Mouse (Mus musculus) liver (tissue): ENCODE data around the gene Dmkn.

Experiments
- DNase-seq: peaks from one replicate; pipeline ENCODE4 v3.0.0-alpha.2; 2020; ENCODE audit warnings: mixed read lengths

Gene Dmkn

DNA sequence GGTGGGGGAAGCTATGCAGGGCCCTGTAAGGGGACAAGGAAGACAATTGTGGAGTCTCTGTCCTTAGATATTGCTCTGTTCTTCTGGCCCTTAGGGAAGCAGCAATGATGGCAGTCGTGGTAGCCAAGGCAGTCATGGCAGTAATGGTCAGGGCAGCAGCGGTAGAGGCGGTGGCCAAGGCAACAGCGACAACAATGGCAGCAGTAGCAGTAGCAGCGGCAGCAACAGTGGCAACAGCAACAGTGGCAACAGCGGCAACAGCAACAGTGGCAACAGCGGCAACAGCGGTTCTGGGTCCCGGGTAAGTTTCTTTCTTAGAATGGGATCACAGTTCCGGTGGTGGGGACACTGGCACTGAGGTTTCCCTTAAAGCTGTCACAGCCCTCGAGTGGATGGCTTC is 1.6 kb downstream of the Dmkn start:
- DNase-seq: no peak

DNA sequence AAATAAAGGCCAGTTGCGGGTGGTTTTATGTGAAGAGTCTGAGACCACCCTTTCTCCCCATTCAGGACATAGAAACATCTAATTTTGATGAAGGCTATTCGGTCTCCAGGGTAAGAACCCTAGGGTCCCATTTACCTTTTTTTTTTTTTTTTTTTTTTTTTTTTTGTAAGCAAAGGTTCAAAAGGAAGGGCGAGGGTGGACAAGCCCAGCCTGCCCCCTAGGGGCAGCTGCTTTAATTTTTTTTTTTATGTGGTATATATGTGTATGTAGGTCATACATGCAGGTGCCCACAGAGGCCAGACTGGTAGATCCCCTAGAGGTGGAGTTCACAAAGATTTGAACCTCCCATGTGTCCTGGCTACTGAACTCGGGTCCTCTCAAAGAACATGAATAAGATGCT is 2.9 kb downstream of the Dmkn start:
- no peak for DNase-seq

DNA sequence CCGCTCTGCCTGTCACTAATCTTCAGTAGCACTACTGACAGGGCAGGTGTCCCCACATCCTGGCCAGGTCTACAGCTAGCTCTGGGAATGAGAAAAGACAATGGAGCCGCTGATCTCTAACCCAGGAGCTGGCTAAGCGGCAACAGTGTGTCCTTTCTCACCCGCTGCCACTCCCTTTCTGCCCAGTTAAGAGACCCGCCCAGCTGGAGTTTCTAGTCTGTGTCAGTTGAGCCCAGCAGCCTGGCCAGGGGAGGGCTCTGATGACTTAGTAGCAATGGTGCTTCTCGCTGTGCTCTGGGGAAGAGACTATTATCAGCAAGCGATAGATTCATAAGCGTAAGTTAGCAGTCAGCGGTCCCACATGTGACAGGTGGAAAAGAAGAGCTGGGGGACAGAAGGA is 5.7 kb downstream of the Dmkn start:
- DNase-seq: no peak

DNA sequence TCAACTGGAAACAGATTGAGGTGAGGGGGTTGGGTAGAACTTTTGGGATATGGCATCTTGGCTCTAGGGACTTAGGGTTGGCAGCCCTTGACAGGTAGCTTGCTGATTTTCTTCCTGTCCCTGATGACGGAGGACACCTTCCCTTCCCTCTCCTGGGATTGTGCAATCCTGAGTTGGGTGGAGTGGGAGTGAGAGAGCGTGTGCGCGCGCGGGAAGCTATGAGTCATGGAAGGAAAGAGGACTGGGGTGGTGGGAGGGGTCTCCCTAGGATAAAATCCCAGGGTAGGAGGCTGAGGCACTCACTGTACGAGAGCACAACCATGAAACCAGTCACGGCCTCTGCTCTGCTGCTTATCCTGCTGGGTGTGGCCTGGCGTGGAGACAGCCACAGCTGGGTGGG is 12.5 kb downstream of the Dmkn start:
- DNase-seq: no peak

DNA sequence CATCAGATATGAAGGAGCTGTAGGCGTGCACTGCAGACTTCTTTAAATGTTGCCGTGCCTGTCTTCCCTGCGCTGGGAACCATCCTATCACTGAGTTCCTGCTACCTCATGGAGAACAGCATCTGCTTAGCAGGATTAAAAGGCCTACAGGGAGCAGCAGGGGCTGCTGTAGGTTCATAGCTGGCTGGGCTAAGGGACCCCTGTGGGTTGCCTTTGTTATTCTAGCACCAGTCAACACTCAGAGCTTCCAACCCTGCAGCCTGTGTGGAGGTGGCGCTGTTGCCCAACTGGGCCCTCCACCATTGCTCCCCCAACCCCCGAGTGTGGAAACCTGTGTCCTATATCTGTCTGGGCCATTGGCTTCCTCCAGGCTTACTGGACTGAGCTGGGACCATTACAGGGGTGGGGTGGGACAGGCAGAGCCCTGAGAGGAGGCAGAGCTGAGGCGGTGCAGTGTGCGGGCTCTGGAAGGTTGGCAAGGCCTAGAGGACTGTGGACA is 13.6 kb downstream of the Dmkn start:
- no peak for DNase-seq

DNA sequence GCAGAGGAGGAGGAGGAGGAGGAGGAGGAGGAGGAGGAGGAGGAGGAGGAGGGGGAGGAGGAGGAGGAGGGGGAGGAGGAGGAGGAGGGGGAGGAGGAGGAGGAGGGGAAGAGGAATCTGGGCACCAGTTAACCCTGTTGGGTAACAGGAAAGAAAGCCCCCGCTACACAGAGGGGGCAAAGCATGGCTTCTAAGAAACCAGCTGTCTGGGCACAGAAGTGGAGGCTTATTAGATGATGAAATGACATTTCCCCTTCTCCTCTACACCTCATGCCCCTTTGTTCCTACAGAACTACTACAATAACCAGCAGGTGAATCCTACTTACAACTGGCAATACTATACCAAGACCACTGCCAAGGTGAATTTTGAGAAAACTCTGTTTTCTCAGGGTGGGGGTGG is 14.4 kb downstream of the Dmkn start:
- DNase-seq: no peak

DNA sequence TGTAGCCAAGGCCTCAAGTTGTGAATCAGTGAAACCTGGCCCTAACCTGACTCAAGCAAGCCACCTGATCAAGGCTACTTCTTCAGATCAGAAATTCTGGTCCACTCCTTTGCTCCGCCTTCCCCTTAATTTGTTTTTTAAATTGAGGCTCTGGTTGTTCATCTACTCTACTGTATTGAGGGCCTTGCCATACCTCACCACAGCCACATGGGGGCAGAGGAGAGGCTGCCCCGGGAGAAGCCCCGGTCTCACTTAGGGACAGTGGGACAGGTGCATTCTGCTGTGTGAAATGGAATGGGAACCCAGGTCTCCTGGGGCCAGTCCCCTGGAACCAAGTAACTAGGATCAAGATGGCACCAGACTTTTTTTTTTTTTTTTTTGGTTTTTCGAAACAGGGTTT is 18.2 kb downstream of the Dmkn start:
- DNase-seq: peak; percentile 11

DNA sequence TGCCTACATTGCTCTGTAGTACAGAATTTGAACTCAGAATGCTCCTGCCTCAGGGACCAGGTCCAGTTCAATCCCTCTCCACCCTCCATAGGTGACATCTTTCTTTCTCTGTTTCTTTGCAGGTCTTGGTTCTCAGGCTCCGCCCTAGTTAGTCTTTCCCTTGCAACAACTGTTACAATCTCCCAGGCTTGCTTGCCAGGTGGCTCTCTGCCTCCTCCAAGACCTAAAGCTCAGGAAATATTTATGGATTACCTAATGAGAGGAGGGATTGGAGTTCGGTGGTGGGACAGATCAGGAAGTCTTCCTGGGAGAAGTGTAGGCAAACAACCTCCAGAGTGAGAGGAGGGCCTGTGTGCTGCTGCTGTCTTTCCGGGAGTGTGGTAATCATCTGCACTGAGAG is 19.1 kb downstream of the Dmkn start:
- DNase-seq: no peak

DNA sequence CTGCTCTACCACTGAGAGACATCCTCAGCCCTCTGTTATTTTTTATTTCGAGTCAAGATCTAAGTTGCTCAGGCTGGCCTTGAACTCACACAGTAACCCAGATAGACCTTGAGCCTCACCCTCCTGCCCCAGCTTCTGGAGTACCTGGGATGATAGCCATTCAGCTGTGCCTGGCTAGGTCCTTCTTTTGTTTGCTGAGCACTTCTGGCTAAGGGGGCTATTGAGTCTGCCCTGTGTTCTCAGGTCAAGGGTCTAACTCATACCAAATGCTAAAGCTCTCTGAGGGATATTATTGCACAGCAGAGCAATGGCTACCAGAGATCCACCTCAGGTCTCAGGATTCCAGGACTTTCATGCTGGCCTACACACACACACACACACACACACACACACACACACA is 21.6 kb downstream of the Dmkn start:
- DNase-seq: no peak

DNA sequence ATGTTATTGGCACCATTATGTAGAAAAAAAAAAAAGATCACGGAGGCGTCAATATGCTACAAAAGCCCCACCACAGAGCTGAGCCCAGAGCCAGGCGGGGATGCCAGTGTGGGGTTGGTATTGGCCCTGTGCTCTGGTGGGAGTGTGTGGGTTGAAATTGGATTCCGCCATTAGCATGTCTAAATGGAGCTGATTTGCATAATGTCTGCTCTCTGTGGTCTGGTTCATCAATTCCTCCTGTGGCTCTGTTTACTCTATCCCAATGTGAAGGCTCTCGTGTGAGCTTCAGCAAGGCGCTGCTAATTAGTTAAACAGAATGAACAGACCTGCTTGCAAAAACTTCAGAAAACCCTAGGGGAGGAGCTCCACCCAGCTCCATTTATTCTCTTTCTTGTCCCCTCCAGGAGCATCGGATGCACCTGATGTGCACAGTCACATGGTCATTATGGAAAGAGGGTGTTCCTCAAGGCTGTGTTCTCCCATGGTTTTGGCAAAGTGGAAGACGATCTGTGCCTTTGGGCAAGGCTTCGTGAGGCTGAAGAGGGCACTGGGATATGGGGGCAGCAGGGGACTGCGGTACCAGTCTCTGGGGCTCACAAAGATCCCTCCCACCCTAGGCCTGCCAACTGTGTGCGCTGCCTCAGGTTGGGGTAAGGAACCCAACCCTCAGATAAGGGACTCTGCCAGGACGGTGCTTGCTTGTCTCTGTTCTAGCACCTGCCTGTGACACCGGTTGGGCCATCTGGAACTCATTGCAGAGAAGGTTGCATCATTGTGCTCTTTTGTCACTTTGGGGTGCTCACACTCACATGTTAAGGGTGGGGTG is 22.4 kb downstream of the Dmkn start:
- DNase-seq: no peak

DNA sequence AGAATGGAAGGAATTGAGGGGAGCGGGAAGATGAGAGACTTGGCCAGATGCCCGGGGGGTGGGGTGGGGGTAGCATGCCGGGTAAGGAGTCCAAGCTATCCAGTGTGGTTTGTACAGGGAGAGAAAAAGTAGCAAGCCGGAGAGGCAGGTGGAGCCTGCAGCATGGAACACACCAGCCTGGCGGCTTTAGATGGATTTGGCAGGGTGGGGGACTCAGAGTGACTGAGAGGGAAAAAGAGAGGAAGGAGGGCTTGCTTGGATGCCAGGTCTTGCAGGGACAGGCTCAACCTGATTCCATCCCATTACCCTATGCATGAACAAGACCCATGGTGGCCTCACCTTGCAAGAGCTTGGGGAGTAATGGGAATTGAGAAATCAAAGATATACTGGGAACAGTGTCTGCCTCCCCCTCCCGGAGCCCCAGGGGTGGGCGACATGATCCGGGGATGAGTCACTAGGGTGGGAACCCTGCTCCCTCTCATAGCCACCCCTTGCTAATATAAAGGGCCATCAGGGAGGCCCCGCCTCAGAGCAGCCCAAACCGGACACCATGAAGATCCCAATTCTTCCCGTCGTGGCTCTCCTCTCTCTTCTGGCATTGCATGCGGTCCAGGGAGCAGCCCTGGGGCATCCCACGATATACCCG is 23.9 kb downstream of the Dmkn start, which contains the start of gene Krtdap:
Krtdap (plus strand) TSS at position 520 of the 646 bp plus-strand sequence.
- no peak for DNase-seq

DNA sequence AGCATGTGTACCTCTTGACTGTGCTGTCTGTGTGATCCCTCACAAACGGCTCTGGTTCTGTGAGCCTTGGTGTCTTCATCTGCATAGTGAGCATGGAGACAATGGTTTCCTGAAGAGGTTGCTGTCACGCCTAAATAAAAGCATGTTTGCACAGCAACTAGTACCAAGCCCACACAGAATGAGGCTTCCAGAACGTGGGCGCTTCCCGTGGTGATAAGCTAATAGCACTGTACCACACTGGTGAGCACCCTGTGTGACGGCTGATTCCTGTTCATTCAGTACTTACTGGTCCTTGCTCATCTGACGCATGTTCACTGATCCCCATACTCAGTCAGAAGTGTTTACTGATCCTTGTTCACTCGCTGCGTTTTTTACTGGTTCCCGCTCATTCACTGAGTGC is 26.6 kb downstream of the Dmkn start:
- DNase-seq: no peak

DNA sequence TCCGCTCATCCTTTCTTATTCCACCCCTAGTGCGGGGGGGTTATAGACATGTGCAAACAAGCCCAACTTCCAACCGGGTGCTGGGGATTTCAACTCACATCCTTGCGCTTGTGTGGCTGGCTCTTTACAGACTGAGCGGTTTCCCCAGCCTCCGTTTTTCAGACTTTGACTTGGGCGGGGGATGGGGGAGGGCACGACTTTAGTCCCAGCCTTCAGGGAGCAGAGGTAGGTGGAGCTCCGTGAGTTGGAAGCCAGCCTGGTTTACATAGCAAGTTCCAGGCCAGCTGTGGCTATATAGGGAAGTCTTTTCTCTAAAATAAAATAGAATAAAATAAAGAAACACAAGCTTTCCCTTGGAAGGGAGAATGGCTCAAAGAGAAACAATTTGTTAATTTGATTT is 28.4 kb downstream of the Dmkn start:
- peak; percentile 17 for DNase-seq

DNA sequence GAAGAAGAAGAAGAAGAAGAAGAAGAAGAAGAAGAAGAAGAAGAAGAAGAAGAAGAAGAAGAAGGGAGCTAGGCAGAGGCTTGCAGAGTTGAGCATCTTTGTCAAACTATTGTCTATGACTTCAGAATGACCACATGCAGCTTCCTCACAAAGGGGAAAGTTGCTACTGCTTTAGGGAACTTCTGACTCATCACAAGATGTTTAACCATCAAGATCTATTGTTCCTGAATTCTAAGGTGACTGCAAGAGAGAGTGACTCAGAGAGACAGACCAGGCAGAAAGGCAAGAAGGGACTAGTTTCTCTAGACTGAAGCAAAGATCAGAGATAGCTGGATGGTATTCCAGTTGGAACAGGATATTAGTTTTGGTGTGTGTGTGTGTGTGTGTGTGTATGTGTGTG is 31.4 kb downstream of the Dmkn start:
- no peak for DNase-seq

DNA sequence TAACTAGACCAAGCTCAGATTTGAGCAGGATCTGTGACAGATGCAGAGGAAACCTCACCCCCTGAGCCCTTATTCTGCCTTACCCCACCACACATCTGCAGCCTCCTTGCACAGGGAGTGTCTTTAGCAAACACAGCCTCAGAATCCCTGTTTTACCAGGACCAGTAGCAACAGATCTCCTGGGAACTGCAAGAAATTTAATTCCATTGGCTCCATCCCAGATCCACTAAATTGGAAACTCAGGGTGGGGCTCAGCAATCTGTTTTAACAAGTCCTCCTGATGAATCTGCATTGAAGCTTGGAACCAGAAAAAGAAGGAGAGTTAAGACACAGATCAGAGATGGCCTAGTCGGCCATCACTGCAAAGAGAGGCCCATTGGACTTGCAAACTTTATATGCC is 33.2 kb downstream of the Dmkn start:
- no peak for DNase-seq

DNA sequence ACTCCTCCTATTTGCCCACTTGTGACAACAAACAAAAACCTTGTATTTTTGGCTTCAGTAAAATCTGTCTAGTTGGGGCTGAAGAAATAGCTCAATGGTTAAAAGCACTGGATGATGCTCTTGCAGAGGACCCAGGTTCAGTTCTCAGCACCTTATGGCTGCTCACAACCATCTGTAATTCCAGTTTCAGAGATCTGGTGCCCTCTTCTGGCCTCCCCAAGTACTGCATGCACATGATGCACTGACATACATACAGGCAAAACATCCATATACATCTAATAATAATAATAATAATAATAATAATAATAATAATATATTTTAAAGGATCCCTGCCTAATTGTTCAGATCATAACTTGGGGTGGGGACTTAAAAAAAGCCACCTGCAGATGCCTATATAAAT is 37.1 kb downstream of the Dmkn start:
- no peak for DNase-seq

DNA sequence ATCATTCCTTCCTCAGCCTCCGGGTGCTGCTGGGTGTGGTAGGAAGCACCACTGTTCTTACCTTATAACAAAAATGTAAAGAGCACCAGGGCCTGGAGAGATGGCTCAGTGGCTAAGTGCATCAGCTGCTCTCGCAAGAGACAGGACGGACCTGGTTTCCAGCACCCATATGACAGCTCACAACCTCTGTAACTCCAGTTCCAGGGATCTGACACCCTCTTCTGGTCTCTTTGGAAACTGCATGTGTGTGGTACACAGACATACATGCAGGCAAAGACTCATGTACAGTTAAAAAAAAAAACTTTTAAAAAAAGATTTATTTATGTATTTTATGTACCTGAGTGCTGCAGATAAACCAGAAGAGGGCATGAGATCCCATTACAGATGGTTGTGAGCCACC is 39.7 kb downstream of the Dmkn start:
- no peak for DNase-seq

DNA sequence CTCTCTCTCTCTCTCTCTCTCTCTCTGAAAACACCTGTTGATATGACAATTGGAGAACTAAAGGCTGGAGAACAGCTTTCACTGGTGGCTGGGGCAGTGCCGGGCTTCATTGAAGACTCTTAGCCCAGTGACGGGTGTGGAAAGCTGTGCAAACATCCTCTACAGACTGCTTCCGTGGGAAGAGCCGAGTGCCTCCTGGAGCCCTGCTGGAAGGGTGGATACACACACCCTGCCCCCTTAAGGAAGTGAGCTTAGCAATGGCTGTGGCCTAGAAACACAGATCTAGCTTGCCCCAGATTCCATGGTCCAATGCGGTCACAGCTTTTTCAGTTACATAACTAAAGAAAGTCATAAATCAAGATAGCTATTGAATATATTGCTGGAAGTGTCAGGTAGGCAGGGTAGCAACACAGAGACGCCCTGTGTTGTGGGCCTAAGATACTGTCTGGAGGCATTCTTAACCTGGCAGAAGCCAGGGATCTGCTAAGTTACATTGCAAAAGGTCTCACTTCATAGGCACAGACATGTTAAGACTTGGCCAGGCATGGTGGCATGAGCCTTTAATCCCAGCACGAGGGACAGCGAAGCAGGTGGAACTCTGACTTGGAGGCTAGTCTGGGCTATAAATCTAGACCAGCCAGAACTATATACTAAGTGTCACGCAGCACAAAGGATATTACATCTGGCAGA is 40.6 kb downstream of the Dmkn start:
- DNase-seq: no peak

DNA sequence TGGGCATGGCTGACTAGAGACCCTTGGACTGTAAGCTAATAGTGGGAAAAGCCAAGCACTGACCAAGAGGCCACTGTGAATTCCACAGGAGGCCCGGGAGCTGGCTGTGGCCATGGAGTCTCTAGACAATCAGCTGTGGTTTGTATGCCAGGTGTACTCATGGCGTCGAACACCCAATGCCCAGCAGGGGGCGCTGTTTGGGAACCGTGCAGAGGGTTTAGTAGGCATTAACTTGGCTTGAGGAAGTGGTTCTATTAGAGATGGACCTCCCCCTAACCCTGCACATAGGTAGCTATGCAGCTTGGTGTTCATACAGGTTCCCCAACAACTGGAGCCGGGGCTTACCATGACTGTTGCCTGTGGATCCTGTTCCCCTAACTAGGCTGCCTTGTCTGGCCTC is 42.4 kb downstream of the Dmkn start:
- DNase-seq: peak; percentile 56

DNA sequence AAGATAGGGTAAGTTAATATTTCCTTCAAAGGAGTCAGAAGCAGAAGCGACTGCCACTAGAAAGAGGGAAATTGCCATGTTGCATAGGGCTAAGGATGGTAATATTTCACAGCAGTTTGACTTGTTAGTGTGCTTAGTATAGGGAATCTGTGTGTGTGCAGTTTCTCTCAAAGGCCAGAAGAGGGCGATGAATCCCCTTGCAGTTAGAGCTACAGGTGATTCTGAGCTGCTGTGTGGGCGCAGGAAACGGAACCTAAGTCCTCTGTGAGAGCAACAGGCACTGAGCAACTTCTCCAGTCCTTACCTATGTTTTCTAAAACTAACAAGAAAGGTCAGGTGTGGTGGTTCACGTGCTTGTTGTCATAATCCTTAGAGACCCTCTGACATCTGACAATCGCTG is 46.8 kb downstream of the Dmkn start:
- DNase-seq: no peak

DNA sequence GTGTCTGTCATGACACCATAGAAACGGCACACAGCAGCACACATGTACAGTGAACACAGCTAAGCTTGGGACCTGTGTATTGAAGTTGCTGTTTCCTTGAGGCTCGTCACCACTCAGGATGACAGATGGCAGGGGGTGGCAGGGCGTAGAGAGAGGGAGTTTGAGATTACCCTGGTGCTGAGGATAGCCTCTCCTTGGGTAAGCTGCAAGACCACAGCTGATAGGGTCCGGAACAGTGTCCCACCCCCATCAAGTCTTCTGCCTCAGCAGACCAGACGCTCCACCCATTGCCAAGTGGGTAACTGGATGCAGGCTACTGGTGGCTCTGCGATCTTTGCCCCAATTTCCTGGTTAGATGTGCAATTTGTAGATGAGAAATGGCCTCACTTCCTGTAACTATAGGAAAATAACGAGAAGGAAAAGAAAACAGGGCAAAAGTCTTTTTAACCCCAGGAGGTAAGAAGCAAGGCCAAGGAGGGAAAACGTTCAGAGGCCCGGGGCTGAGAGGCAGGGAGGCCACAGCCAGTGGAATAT is 48.3 kb downstream of the Dmkn start:
- DNase-seq: peak; percentile 31

DNA sequence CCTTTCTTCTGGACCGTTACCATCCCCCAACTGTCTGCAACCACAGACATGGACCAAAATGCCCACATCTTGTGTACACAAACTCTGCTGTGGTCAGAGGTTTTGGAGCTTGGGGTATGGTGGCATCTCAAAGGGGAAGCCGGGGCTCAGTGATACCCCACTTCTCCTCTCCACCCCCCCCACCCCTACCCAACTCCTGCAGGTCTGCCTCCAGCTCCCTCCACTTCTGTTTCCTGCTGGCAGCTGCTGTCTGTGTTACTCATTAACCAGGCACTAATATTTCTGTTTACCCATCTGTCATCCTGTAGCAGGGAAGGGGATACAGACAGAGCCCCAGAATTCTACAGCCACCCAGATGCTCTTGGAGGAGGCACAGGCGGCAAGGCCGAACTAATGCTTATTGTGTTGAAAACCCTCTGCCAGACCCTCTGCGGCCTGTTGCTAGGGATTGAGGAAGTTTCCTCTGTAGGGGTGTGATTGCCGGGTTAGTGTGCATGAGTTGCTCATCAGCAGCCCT is 48.8 kb downstream of the Dmkn start:
- DNase-seq: peak; percentile 44

DNA sequence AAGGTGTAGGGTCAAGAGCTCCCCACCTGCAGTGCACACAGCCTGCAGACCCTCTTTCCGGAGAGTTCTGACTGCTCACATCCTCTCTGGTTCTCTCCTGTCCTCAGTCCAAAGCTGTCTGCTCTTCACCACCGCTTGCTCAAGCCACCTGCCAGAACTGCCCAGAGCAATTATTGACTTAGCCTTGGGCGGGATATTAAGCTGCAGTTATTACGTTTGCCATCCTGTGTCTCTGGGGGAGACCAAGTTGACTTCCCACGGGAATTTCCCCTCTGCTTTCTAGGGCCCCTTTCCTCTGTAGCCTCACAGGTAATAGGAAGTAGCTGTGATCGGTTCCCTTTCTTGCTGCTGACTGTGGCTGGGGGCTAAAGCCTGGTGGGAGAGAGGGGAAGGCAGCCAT is 56.6 kb downstream of the Dmkn start:
- DNase-seq: no peak
